Mouse (Mus musculus): ENCODE results near the gene Sec61a2.

DNA sequence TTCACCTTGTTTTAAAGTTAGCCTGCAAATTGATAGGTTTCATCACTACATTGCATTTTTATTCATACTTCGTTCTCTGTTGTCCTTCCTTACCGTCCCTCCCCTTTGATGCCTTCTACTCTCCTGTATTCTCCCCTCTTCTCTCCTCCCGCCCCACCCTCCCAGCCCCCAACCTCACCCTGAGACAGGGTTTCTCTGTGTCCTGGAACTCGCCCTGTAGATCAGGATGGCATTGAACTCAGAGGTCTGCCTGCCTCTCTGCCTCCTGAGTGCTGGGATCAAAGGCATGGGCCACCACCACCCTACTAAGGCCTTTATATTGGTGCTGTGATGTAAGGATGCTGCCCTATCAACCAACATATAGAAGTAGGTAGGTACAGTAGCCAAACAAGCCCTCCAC, 47.8 kb upstream of the Sec61a2 start:
- TF ChIP-seq CTCF (IDR thresholded peaks at IDR 0.05; ENCODE audit: low read depth): no peak
- no peak for TF ChIP-seq EP300 (optimal IDR thresholded peaks at IDR 0.05)
